Mouse (Mus musculus): Measurements from ENCODE around the gene Hopx. TPM values are rescaled to one million over a fixed set of nuclear protein-coding genes. Genes with fewer than 3 reads are reported as not detected.

Hopx gene
- polyA plus RNA-seq, 1 experiment = 26.1 TPM

DNA sequence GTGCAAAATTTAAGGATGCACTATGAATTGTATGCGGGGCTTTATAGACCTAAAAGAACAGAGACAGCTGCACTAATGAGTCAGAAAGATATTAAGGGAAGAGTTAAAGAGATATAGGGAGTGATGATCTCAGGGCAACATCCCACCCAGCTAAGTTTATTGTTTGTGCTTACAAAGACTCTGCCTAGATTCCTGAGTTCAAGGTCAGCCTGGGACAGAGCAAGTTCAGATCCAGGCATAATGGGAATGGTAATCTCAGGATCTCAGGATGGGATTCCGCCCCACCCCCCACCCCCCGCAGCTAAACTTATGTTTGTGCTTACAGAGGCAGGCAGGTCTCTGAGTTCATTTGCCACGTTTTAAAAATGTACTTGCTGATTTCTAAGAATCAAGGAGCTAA lies 13.9 kb upstream of the Hopx start:
- TF ChIP-seq POLR2A (IDR thresholded peaks at IDR 0.05; ENCODE audit: control insufficient read depth, extremely low read depth, insufficient read depth, low read length, poor library complexity) (no peak), CTCF (IDR thresholded peaks at IDR 0.05; ENCODE audit: borderline replicate concordance, control insufficient read depth, extremely low read depth, insufficient read depth, low read length, poor library complexity) (no peak)
- H3K4me1 ChIP-seq (replicated peaks; ENCODE audit: control insufficient read depth, insufficient read depth, low read length) = peaks cover 6% of the 10 kb centered on the region
- 97% methylated on average over 4 of the region's 4 CpGs for WGBS
- H3K27ac ChIP-seq (ENCODE audit: control insufficient read depth, insufficient read depth, low read length) = no peak overlapping the region
- H3K4me3 ChIP-seq (ENCODE audit: control insufficient read depth, insufficient read depth, low read length) = no peak overlapping the region
- H3K27me3 ChIP-seq (ENCODE audit: control insufficient read depth, insufficient read depth, low read length) = no peaks in the 10 kb centered on the region
- no peaks in the 10 kb centered on the region for H3K36me3 ChIP-seq (ENCODE audit: control insufficient read depth, insufficient read depth, low read length)
- no peak for DNase-seq

DNA sequence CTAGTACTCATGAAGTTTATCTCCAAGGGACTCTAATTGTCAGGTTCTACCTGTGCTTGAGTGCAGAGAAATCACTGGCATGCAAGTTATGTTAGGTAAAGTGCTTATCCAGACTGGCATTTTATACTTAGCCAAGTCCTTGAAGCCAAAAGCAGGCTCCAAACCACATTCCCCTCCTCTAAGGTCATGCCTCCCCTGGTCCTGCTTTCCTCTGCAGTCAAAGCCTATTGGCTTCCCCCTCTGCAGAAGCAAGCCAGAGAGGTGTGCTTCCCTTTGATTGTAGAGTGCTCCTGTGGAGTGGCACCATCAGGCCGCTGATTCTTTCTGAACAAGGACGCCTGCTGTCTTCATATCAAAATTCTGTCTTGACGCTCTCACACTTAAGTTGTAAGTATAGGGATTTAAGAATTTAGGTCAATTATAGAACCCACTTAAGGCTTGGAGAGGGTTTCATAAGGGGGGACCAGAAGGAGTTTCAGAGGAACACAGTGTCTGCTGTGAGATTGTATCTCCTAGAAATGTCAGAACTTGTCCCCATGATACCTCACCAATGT lies 11.6 kb upstream of the Hopx start:
- H3K36me3 ChIP-seq (ENCODE audit: control insufficient read depth, insufficient read depth, low read length) = no peaks in the 10 kb centered on the region
- WGBS = 94% methylated on average over 3 of the region's 3 CpGs
- no peak overlapping the region for H3K4me3 ChIP-seq (ENCODE audit: control insufficient read depth, insufficient read depth, low read length)
- no peak for DNase-seq
- no peak overlapping the region for H3K27ac ChIP-seq (ENCODE audit: control insufficient read depth, insufficient read depth, low read length)
- TF ChIP-seq POLR2A (IDR thresholded peaks at IDR 0.05; ENCODE audit: control insufficient read depth, extremely low read depth, insufficient read depth, low read length, poor library complexity) (no peak), CTCF (IDR thresholded peaks at IDR 0.05; ENCODE audit: borderline replicate concordance, control insufficient read depth, extremely low read depth, insufficient read depth, low read length, poor library complexity) (no peak)
- H3K27me3 ChIP-seq (ENCODE audit: control insufficient read depth, insufficient read depth, low read length) = no peaks in the 10 kb centered on the region
- peaks cover 18% of the 10 kb centered on the region for H3K4me1 ChIP-seq (replicated peaks; ENCODE audit: control insufficient read depth, insufficient read depth, low read length)

GRCm38 (mm10) chr5:77124817-77125283 lies 9.9 kb upstream of the Hopx start:
- no peaks in the 10 kb centered on the region for H3K36me3 ChIP-seq (ENCODE audit: control insufficient read depth, insufficient read depth, low read length)
- 31% methylated on average over 4 of the region's 4 CpGs for WGBS
- peaks cover 19% of the 10 kb centered on the region for H3K4me1 ChIP-seq (replicated peaks; ENCODE audit: control insufficient read depth, insufficient read depth, low read length)
- no peak overlapping the region for H3K4me3 ChIP-seq (ENCODE audit: control insufficient read depth, insufficient read depth, low read length)
- H3K27ac ChIP-seq (ENCODE audit: control insufficient read depth, insufficient read depth, low read length) = peak overlapping the region; percentile 74; the same call in 1 of the 2 replicates
- DNase-seq = no peak
- no peaks in the 10 kb centered on the region for H3K27me3 ChIP-seq (ENCODE audit: control insufficient read depth, insufficient read depth, low read length)
- TF ChIP-seq POLR2A (IDR thresholded peaks at IDR 0.05; ENCODE audit: control insufficient read depth, extremely low read depth, insufficient read depth, low read length, poor library complexity) = no peak
- TF ChIP-seq CTCF (IDR thresholded peaks at IDR 0.05; ENCODE audit: borderline replicate concordance, control insufficient read depth, extremely low read depth, insufficient read depth, low read length, poor library complexity) = no peak

DNA sequence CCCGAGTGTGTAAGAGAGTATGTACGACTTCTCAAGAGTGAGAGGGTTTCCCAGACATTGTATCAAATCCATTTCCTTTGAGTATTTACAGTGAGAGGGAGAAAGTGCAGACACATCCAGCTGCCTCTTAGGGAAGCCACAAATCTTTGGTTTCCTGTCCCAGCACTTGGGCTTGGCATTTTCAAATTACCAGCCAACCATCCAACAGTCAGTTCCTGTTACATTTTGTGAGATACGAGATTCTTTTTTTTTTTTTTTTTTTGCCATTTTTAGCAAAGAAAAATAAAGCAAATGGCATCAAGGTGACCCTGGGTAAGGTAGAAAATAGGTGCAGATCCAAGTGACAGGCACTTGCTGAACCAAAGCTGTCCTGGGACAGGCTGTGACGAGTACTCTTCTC lies 9.2 kb upstream of the Hopx start:
- no peak overlapping the region for H3K4me3 ChIP-seq (ENCODE audit: control insufficient read depth, insufficient read depth, low read length)
- no peaks in the 10 kb centered on the region for H3K27me3 ChIP-seq (ENCODE audit: control insufficient read depth, insufficient read depth, low read length)
- peaks cover 19% of the 10 kb centered on the region for H3K4me1 ChIP-seq (replicated peaks; ENCODE audit: control insufficient read depth, insufficient read depth, low read length)
- no peak for DNase-seq
- peak overlapping the region; percentile 74; the same call in 1 of the 2 replicates for H3K27ac ChIP-seq (ENCODE audit: control insufficient read depth, insufficient read depth, low read length)
- WGBS = 13% methylated on average over 4 of the region's 4 CpGs
- no peaks in the 10 kb centered on the region for H3K36me3 ChIP-seq (ENCODE audit: control insufficient read depth, insufficient read depth, low read length)
- TF ChIP-seq CTCF (IDR thresholded peaks at IDR 0.05; ENCODE audit: borderline replicate concordance, control insufficient read depth, extremely low read depth, insufficient read depth, low read length, poor library complexity) (no peak), POLR2A (IDR thresholded peaks at IDR 0.05; ENCODE audit: control insufficient read depth, extremely low read depth, insufficient read depth, low read length, poor library complexity) (no peak)

DNA sequence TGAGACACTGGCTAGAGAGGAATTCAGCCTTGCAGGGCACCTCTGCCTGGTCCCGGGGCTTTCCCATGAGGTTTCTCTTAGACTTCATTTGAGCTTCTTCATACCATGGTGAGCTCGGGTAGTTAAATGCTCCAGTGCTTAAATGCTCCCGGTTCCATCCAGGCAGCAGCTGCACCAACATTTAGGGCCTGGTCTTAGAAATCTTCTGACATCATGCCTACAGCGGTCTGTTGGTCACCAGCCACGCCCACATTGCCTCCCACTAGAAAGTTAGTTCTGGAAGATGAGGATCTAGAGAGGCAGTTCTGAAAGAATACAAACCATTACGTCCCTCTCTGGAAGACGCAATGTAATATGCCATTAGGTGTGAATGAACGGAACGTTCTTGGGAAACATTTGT lies 8.7 kb upstream of the Hopx start:
- Histone ChIP-seq H3K4me3 (ENCODE audit: control insufficient read depth, insufficient read depth, low read length) (no peak overlapping the region), H3K27ac (ENCODE audit: control insufficient read depth, insufficient read depth, low read length) (no peak overlapping the region), H3K27me3 (ENCODE audit: control insufficient read depth, insufficient read depth, low read length) (no peaks in the 10 kb centered on the region), H3K4me1 (replicated peaks; ENCODE audit: control insufficient read depth, insufficient read depth, low read length) (peaks cover 19% of the 10 kb centered on the region), H3K36me3 (ENCODE audit: control insufficient read depth, insufficient read depth, low read length) (no peaks in the 10 kb centered on the region)
- TF ChIP-seq CTCF (IDR thresholded peaks at IDR 0.05; ENCODE audit: borderline replicate concordance, control insufficient read depth, extremely low read depth, insufficient read depth, low read length, poor library complexity) = no peak
- TF ChIP-seq POLR2A (IDR thresholded peaks at IDR 0.05; ENCODE audit: control insufficient read depth, extremely low read depth, insufficient read depth, low read length, poor library complexity) = no peak
- no peak for DNase-seq
- 56% methylated on average over 9 of the region's 9 CpGs for WGBS

DNA sequence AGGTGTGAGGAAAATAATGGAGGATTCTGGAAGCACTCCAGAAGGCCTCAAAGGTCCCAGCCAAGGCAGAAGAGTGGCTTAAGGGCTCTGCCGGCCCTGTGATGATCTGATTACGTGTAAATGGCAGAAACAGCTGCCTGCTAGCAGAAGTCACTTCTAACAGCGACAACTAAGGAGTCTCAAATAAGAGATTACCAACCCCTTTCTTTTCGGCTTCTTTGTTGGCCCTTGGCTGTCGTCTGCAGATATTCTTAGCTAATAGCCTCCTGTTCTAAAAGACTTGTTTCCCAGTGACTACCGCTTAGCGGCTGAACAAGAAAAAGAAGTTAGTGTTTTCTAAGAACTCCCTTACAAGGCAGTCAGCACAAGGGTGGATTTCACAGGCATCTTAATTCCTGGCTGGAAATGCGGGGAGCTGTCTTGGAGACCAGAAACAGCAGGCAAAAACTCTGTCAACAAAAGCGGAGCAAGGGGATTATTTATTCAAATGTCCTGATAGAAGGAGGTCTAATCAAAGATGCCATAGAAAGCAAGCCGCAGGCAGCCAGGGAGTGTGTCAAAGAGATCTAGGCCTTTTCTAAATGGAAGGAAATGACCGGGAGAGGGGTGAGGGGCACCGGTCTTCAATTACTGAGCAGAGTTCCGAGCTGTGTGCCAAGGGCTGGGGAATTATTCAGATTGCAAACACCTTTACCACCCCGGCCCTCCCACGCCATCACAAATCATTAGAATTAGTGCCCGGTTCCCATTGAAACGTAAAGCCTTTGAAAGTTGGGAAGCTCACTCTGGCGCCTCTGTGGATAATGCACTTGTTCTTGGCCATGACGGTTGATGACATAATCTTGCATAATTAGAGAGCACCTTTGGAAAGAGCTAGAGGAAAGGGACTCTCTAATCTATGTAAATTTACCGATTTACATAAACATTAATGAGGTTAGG lies 7.6 kb upstream of the Hopx start:
- no peak overlapping the region for H3K27ac ChIP-seq (ENCODE audit: control insufficient read depth, insufficient read depth, low read length)
- no peak for DNase-seq

More for the DNA sequence above, 7.6 kb upstream of the Hopx start:
- Histone ChIP-seq H3K4me3 (ENCODE audit: control insufficient read depth, insufficient read depth, low read length) (no peak overlapping the region), H3K27me3 (ENCODE audit: control insufficient read depth, insufficient read depth, low read length) (no peaks in the 10 kb centered on the region), H3K4me1 (replicated peaks; ENCODE audit: control insufficient read depth, insufficient read depth, low read length) (peaks cover 19% of the 10 kb centered on the region), H3K36me3 (ENCODE audit: control insufficient read depth, insufficient read depth, low read length) (no peaks in the 10 kb centered on the region)
- TF ChIP-seq POLR2A (IDR thresholded peaks at IDR 0.05; ENCODE audit: control insufficient read depth, extremely low read depth, insufficient read depth, low read length, poor library complexity) = no peak
- TF ChIP-seq CTCF (IDR thresholded peaks at IDR 0.05; ENCODE audit: borderline replicate concordance, control insufficient read depth, extremely low read depth, insufficient read depth, low read length, poor library complexity) = no peak
- 89% methylated on average over 20 of the region's 20 CpGs for WGBS
